Mouse (Mus musculus) heart, embryonic 16.5 days (tissue): ENCODE results near the gene Syt2. TPM values are rescaled to one million over a fixed set of nuclear protein-coding genes. Genes with fewer than 3 reads are reported as not detected.

Experiments used
- ATAC-seq: fragments of 200-750 bp; cut with Nextera tagmentation; replicated peaks from 2 replicates; pipeline ENCODE4 v1.8.0; 2017; ENCODE audit warnings: moderate number of reproducible peaks; ENCODE audit not compliant: insufficient read depth, low FRiP score; ENCODE audit errors: extremely low read depth
- H3K27ac ChIP-seq: fragments of 300-500 bp; sonication (generic); 2 replicates; pipeline ENCODE4 v1.5.1; 2014; ENCODE audit warnings: mild to moderate bottlenecking, low read length, control low read depth, moderate library complexity
- H3K27me3 ChIP-seq: fragments of 300-500 bp; sonication (generic); 2 replicates; pipeline ENCODE4 v1.6.1; 2014; ENCODE audit warnings: low read length, mixed read lengths; ENCODE audit not compliant: control insufficient read depth, insufficient read depth
- H3K36me3 ChIP-seq: fragments of 300-500 bp; sonication (generic); 2 replicates; pipeline ENCODE4 v1.6.1; 2014; ENCODE audit not compliant: control insufficient read depth, insufficient read depth
- H3K4me1 ChIP-seq: fragments of 300-500 bp; sonication (generic); 2 replicates; pipeline ENCODE4 v1.6.1; 2014; ENCODE audit warnings: low read length, mixed read lengths; ENCODE audit not compliant: control insufficient read depth, insufficient read depth
- H3K4me2 ChIP-seq: fragments of 300-500 bp; sonication (generic); 2 replicates; pipeline ENCODE4 v1.6.1; 2014; ENCODE audit warnings: low read depth, mild to moderate bottlenecking, control low read depth, low read length
- H3K4me3 ChIP-seq: fragments of 300-500 bp; sonication (generic); 2 replicates; pipeline ENCODE4 v1.5.1; 2014; ENCODE audit warnings: mild to moderate bottlenecking, control low read depth, low read length
- H3K9ac ChIP-seq: fragments of 300-500 bp; sonication (generic); 2 replicates; pipeline ENCODE4 v1.6.1; 2014; ENCODE audit warnings: low read length, control low read depth
- H3K9me3 ChIP-seq: fragments of 300-500 bp; sonication (generic); replicated peaks from 2 replicates; pipeline ENCODE4 v1.6.1; 2016; ENCODE audit warnings: low read length; ENCODE audit not compliant: control insufficient read depth
- WGBS: fragments of 180-500 bp; shearing (Covaris S2); extraction: QIAGEN DNeasy Blood & Tissue Kit; methylation state at CpG from one replicate; pipeline ENCODE4 v1.1.7; 2014; 5-methylcytosine and 5-hydroxymethylcytosine counted together
- polyA plus RNA-seq: library from polyadenylated mRNA; unstranded; fragments of >200 nt; fragmentation: Nextera tagmentation; extraction: Ambion mirVana; gene quantifications from 2 replicates; pipeline ENCODE4 v1.2.1, GENCODE M21; 2015

Syt2 gene
- polyA plus RNA-seq, 1 experiment from 2014 or later, result 0.17 TPM

- no peaks in the 10 kb centered on the region for H3K9me3 ChIP-seq
- H3K4me3 ChIP-seq, result no peak overlapping the region
- H3K4me2 ChIP-seq, result no peak overlapping the region
- no peak overlapping the region for H3K9ac ChIP-seq
- no peak overlapping the region for H3K27ac ChIP-seq
- no peaks in the 10 kb centered on the region for H3K36me3 ChIP-seq
- 85% methylated on average over 4 of the region's 4 CpGs for WGBS
- no peaks in the 10 kb centered on the region for H3K27me3 ChIP-seq
- ATAC-seq, result no peak
- no peaks in the 10 kb centered on the region for H3K4me1 ChIP-seq
Observed at GRCm38 (mm10) chr1:134697073-134697472, 50.6 kb downstream of the Syt2 start.

GRCm38 (mm10) chr1:134697522-134698250, 51.2 kb downstream of the Syt2 start:
- Histone ChIP-seq H3K9ac (no peak overlapping the region), H3K4me3 (no peak overlapping the region), H3K4me2 (no peak overlapping the region), H3K9me3 (no peaks in the 10 kb centered on the region), H3K27ac (no peak overlapping the region), H3K27me3 (no peaks in the 10 kb centered on the region), H3K36me3 (no peaks in the 10 kb centered on the region), H3K4me1 (no peaks in the 10 kb centered on the region)
- WGBS, result 86% methylated on average over 17 of the region's 17 CpGs
- no peak for ATAC-seq

- 70% methylated on average over 5 of the region's 5 CpGs for WGBS
- Histone ChIP-seq H3K4me3 (no peak overlapping the region), H3K4me2 (no peak overlapping the region), H3K27ac (no peak overlapping the region), H3K27me3 (no peaks in the 10 kb centered on the region), H3K4me1 (no peaks in the 10 kb centered on the region), H3K36me3 (no peaks in the 10 kb centered on the region), H3K9me3 (no peaks in the 10 kb centered on the region), H3K9ac (no peak overlapping the region)
- ATAC-seq, result no peak
Observed at GRCm38 (mm10) chr1:134698486-134698885, 52.0 kb downstream of the Syt2 start.

- Histone ChIP-seq H3K4me2 (no peak overlapping the region), H3K27me3 (no peaks in the 10 kb centered on the region), H3K27ac (no peak overlapping the region), H3K36me3 (no peaks in the 10 kb centered on the region), H3K9ac (no peak overlapping the region), H3K9me3 (no peaks in the 10 kb centered on the region), H3K4me1 (no peaks in the 10 kb centered on the region), H3K4me3 (no peak overlapping the region)
- 75% methylated on average over 9 of the region's 9 CpGs for WGBS
- no peak for ATAC-seq
Observed at GRCm38 (mm10) chr1:134699390-134699789, 52.9 kb downstream of the Syt2 start.

GRCm38 (mm10) chr1:134700151-134700550, 53.7 kb downstream of the Syt2 start:
- Histone ChIP-seq H3K36me3 (no peaks in the 10 kb centered on the region), H3K27ac (no peak overlapping the region), H3K9me3 (no peaks in the 10 kb centered on the region), H3K27me3 (peaks cover 2% of the 10 kb centered on the region; the same call in 1 of the 2 replicates), H3K4me3 (no peak overlapping the region), H3K4me1 (no peaks in the 10 kb centered on the region), H3K4me2 (no peak overlapping the region), H3K9ac (no peak overlapping the region)
- no peak for ATAC-seq
- 71% methylated on average over 2 of the region's 2 CpGs for WGBS

GRCm38 (mm10) chr1:134700634-134701033, 54.2 kb downstream of the Syt2 start:
- Histone ChIP-seq H3K27ac (no peak overlapping the region), H3K4me1 (no peaks in the 10 kb centered on the region), H3K4me3 (no peak overlapping the region), H3K9ac (no peak overlapping the region), H3K36me3 (no peaks in the 10 kb centered on the region), H3K27me3 (peaks cover 6% of the 10 kb centered on the region; the same call in 1 of the 2 replicates), H3K4me2 (no peak overlapping the region), H3K9me3 (no peaks in the 10 kb centered on the region)
- WGBS, result 53% methylated on average over 5 of the region's 5 CpGs
- no peak for ATAC-seq

- WGBS, result 28% methylated on average over 6 of the region's 6 CpGs
- no peaks in the 10 kb centered on the region for H3K4me1 ChIP-seq
- no peak overlapping the region for H3K27ac ChIP-seq
- H3K4me2 ChIP-seq, result no peak overlapping the region
- H3K27me3 ChIP-seq, result peaks cover 11% of the 10 kb centered on the region
- H3K4me3 ChIP-seq, result no peak overlapping the region
- no peaks in the 10 kb centered on the region for H3K9me3 ChIP-seq
- H3K36me3 ChIP-seq, result no peaks in the 10 kb centered on the region
- H3K9ac ChIP-seq, result no peak overlapping the region
- ATAC-seq, result no peak
Observed at GRCm38 (mm10) chr1:134701191-134701590, 54.7 kb downstream of the Syt2 start.

- Histone ChIP-seq H3K4me1 (no peaks in the 10 kb centered on the region), H3K4me3 (no peak overlapping the region), H3K27ac (no peak overlapping the region), H3K4me2 (no peak overlapping the region), H3K9ac (no peak overlapping the region), H3K9me3 (no peaks in the 10 kb centered on the region), H3K27me3 (peaks cover 29% of the 10 kb centered on the region), H3K36me3 (no peaks in the 10 kb centered on the region)
- ATAC-seq, result no peak
- WGBS, result 80% methylated on average over 2 of the region's 2 CpGs
Observed at GRCm38 (mm10) chr1:134703232-134703631, 56.8 kb downstream of the Syt2 start.

GRCm38 (mm10) chr1:134704396-134705306, 58.2 kb downstream of the Syt2 start:
- H3K4me1 ChIP-seq, result peaks cover 11% of the 10 kb centered on the region
- no peak overlapping the region for H3K27ac ChIP-seq
- peaks cover 40% of the 10 kb centered on the region for H3K27me3 ChIP-seq
- no peak overlapping the region for H3K9ac ChIP-seq
- no peaks in the 10 kb centered on the region for H3K9me3 ChIP-seq
- WGBS, result 36% methylated on average over 22 of the region's 22 CpGs
- ATAC-seq, result no peak
- no peaks in the 10 kb centered on the region for H3K36me3 ChIP-seq
- H3K4me2 ChIP-seq, result no peak overlapping the region
- no peak overlapping the region for H3K4me3 ChIP-seq
